Mouse (Mus musculus): ENCODE data around the gene Otulinl. TPM values are rescaled to one million over a fixed set of nuclear protein-coding genes. Genes with fewer than 3 reads are reported as not detected.

Otulinl gene
- polyA plus RNA-seq, 1 experiment = 0.06 TPM

DNA sequence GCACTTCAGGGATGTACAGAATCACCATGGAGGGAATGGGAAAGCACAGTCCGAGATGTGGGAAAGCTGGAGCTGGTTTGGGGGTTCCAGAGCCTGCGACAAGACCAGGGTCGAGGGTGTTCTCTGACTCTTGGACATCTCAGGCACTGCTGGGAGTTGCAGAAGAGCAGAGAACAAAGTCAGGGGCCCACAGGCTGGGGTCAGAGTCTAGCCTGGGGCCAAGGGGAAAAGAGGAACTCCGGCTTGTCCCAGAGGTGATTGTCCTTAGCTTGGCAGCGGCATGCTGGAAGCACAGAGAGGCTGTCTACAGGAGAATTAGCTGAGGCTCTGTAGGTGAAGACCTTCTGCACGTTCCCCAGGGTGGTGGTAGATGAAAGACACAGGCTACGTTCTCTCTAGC lies 37.3 kb upstream of the Otulinl start:
- TF ChIP-seq SRF (IDR thresholded peaks at IDR 0.05; ENCODE audit: control insufficient read depth, insufficient read length, low read depth) (no peak), TCF3 (IDR thresholded peaks at IDR 0.05; ENCODE audit: insufficient read length, low read depth) (no peak), E2F4 (IDR thresholded peaks at IDR 0.05; ENCODE audit: insufficient read depth) (no peak), MYOG (IDR thresholded peaks at IDR 0.05; ENCODE audit: control insufficient read depth in 1 of 3, insufficient read depth in 1 of 3, insufficient read length in 2 of 3, low read depth in 2 of 3) (no peak), MYOD1 (IDR thresholded peaks at IDR 0.05; ENCODE audit: control insufficient read depth in 1 of 3, insufficient read length in 2 of 3, low read depth in 2 of 3) (no peak), USF1 (IDR thresholded peaks at IDR 0.05; ENCODE audit: low read depth) (no peak), POLR2AphosphoS2 (IDR thresholded peaks at IDR 0.05; ENCODE audit: insufficient read length, low read depth) (no peak)
- Histone ChIP-seq H3K4me3 (no peak overlapping the region), H3K27me3 (ENCODE audit: control insufficient read depth, insufficient read depth, insufficient read length) (peaks cover 32% of the 10 kb centered on the region), H3ac (ENCODE audit: control insufficient read depth, insufficient read length) (no peak overlapping the region), H3K36me3 (ENCODE audit: control insufficient read depth, insufficient read depth) (no peaks in the 10 kb centered on the region), H3K4me2 (ENCODE audit: low read depth) (no peak overlapping the region), H3K79me2 (ENCODE audit: control insufficient read depth, insufficient read depth) (no peaks in the 10 kb centered on the region)

- no peak overlapping the region for H3K4me2 ChIP-seq (ENCODE audit: low read depth)
- no peaks in the 10 kb centered on the region for H3K79me2 ChIP-seq (ENCODE audit: control insufficient read depth, insufficient read depth)
- H3K27me3 ChIP-seq (ENCODE audit: control insufficient read depth, insufficient read depth, insufficient read length) = peaks cover 37% of the 10 kb centered on the region
- no peak overlapping the region for H3ac ChIP-seq (ENCODE audit: control insufficient read depth, insufficient read length)
- no peaks in the 10 kb centered on the region for H3K36me3 ChIP-seq (ENCODE audit: control insufficient read depth, insufficient read depth)
- no peak overlapping the region for H3K4me3 ChIP-seq
- TF ChIP-seq POLR2AphosphoS2 (IDR thresholded peaks at IDR 0.05; ENCODE audit: insufficient read length, low read depth) = no peak
These were observed 34.0 kb upstream of the Otulinl start for GRCm38 (mm10) chr15:27715331-27715730.

GRCm38 (mm10) chr15:27710698-27711097 lies 29.3 kb upstream of the Otulinl start:
- H3K36me3 ChIP-seq (ENCODE audit: control insufficient read depth, insufficient read depth) = no peaks in the 10 kb centered on the region
- no peak overlapping the region for H3K4me2 ChIP-seq (ENCODE audit: low read depth)
- no peak overlapping the region for H3ac ChIP-seq (ENCODE audit: control insufficient read depth, insufficient read length)
- H3K4me3 ChIP-seq = no peak overlapping the region
- TF ChIP-seq REST (IDR thresholded peaks at IDR 0.05; ENCODE audit: insufficient read depth, insufficient read length) = no peak
- no peak for TF ChIP-seq SRF (IDR thresholded peaks at IDR 0.05; ENCODE audit: control insufficient read depth, insufficient read length, low read depth)
- no peak for TF ChIP-seq USF1 (IDR thresholded peaks at IDR 0.05; ENCODE audit: low read depth)
- TF ChIP-seq MYOG (IDR thresholded peaks at IDR 0.05; ENCODE audit: control insufficient read depth in 1 of 3, insufficient read depth in 1 of 3, insufficient read length in 2 of 3, low read depth in 2 of 3) = no peak
- no peak for TF ChIP-seq TCF12 (IDR thresholded peaks at IDR 0.05; ENCODE audit: insufficient read depth, poor library complexity, severe bottlenecking)
- no peak for TF ChIP-seq E2F4 (IDR thresholded peaks at IDR 0.05; ENCODE audit: insufficient read depth)
- no peak for TF ChIP-seq MYOD1 (IDR thresholded peaks at IDR 0.05; ENCODE audit: control insufficient read depth in 1 of 3, insufficient read length in 2 of 3, low read depth in 2 of 3)
- no peak for TF ChIP-seq TCF3 (IDR thresholded peaks at IDR 0.05; ENCODE audit: insufficient read length, low read depth)
- TF ChIP-seq MAX (IDR thresholded peaks at IDR 0.05; ENCODE audit: low read depth) = no peak
- no peak for TF ChIP-seq POLR2A (IDR thresholded peaks at IDR 0.05; ENCODE audit: insufficient read length, low read depth)
- no peak for TF ChIP-seq CEBPB (IDR thresholded peaks at IDR 0.05; ENCODE audit: insufficient read depth, poor library complexity, severe bottlenecking)
- no peak for TF ChIP-seq POLR2AphosphoS2 (IDR thresholded peaks at IDR 0.05; ENCODE audit: insufficient read length, low read depth)
- no peaks in the 10 kb centered on the region for H3K79me2 ChIP-seq (ENCODE audit: control insufficient read depth, insufficient read depth)
- H3K27me3 ChIP-seq (ENCODE audit: control insufficient read depth, insufficient read depth, insufficient read length) = peaks cover 15% of the 10 kb centered on the region

DNA sequence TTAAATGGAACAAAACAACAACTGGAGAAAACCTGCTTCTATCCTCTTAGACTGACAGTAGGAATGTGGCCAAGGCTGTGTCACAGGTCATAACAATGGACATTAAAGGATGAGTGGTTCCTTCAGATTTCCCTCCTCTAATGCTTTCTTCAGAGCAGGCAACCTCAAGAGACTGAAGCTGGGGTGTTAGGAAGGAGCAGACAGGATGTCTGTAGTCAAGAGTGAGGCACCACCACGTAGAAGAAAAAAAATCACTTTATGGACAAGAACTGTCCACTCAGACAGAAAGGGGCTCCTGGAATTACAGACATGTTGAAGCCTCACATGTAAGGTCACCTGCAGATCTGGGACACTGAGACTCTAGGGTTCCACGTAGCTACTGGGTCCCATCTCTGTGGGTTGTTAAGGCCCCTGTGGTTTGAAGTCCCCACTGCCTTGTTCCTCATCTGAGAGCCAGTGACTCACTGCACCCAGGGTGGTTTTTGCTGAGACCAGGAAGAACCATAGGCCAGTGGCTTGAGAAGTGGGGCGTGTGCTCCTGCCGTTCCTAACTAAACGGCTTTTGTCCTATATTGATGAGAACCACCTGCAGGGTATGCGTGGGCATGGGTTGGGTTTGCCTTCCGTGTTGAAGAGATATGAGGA lies 27.7 kb upstream of the Otulinl start:
- no peaks in the 10 kb centered on the region for H3K79me2 ChIP-seq (ENCODE audit: control insufficient read depth, insufficient read depth)
- no peak overlapping the region for H3ac ChIP-seq (ENCODE audit: control insufficient read depth, insufficient read length)
- no peaks in the 10 kb centered on the region for H3K36me3 ChIP-seq (ENCODE audit: control insufficient read depth, insufficient read depth)
- H3K27me3 ChIP-seq (ENCODE audit: control insufficient read depth, insufficient read depth, insufficient read length) = peaks cover 27% of the 10 kb centered on the region
- H3K4me2 ChIP-seq (ENCODE audit: low read depth) = no peak overlapping the region
- TF ChIP-seq TCF3 (IDR thresholded peaks at IDR 0.05; ENCODE audit: insufficient read length, low read depth) (no peak), SRF (IDR thresholded peaks at IDR 0.05; ENCODE audit: control insufficient read depth, insufficient read length, low read depth) (no peak), MYOD1 (IDR thresholded peaks at IDR 0.05; ENCODE audit: control insufficient read depth in 1 of 3, insufficient read length in 2 of 3, low read depth in 2 of 3) (no peak), POLR2A (IDR thresholded peaks at IDR 0.05; ENCODE audit: insufficient read length, low read depth) (no peak), CEBPB (IDR thresholded peaks at IDR 0.05; ENCODE audit: insufficient read depth, poor library complexity, severe bottlenecking) (no peak)
- H3K4me3 ChIP-seq = no peak overlapping the region

DNA sequence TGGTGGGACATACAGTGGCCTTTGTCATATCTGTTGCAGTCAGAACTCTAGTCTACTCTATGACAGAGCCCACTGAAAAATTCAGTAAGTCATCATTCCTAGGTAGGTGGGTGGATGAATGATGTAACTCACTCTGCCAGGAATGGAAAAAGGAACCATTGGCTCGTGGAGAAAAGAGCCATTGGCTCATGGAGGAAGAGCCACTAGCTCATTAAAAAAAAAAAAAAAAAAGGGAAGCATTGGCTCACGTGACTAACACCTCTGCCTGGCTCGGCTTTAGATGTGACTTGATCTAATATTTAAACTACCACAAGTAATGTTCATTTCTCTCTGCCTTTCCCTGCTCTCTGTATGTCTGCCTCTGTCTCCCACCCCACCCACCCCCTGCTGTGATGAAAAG lies 27.1 kb upstream of the Otulinl start:
- H3K4me2 ChIP-seq (ENCODE audit: low read depth) = no peak overlapping the region
- peaks cover 30% of the 10 kb centered on the region for H3K27me3 ChIP-seq (ENCODE audit: control insufficient read depth, insufficient read depth, insufficient read length)
- H3K36me3 ChIP-seq (ENCODE audit: control insufficient read depth, insufficient read depth) = no peaks in the 10 kb centered on the region
- no peak overlapping the region for H3K4me3 ChIP-seq
- TF ChIP-seq POLR2AphosphoS2 (IDR thresholded peaks at IDR 0.05; ENCODE audit: insufficient read length, low read depth) (no peak), REST (IDR thresholded peaks at IDR 0.05; ENCODE audit: insufficient read depth, insufficient read length) (no peak), MYOG (IDR thresholded peaks at IDR 0.05; ENCODE audit: control insufficient read depth in 1 of 3, insufficient read depth in 1 of 3, insufficient read length in 2 of 3, low read depth in 2 of 3) (no peak), MAX (IDR thresholded peaks at IDR 0.05; ENCODE audit: low read depth) (no peak), USF1 (IDR thresholded peaks at IDR 0.05; ENCODE audit: low read depth) (peak; percentile 21)
- H3K79me2 ChIP-seq (ENCODE audit: control insufficient read depth, insufficient read depth) = no peaks in the 10 kb centered on the region
- H3ac ChIP-seq (ENCODE audit: control insufficient read depth, insufficient read length) = no peak overlapping the region
